Mouse (Mus musculus) bone marrow, adult 2 months (tissue): ENCODE measurements around the gene Hmcn2. TPM values are rescaled to one million over a fixed set of nuclear protein-coding genes. Genes with fewer than 3 reads are reported as not detected.

Experiments
- H3K27ac ChIP-seq: fragments of 200-500 bp; 2 replicates; pipeline ENCODE4 v1.5.1; 2012; ENCODE audit warnings: low read depth, mild to moderate bottlenecking, control low read depth, inconsistent platforms, low read length; ENCODE audit not compliant: control insufficient read depth, poor library complexity, insufficient read depth
- H3K4me1 ChIP-seq: fragments of 200-500 bp; 2 replicates; pipeline ENCODE4 v1.6.1; 2011; ENCODE audit warnings: low read length; ENCODE audit not compliant: control insufficient read depth, insufficient read depth
- H3K4me3 ChIP-seq: fragments of 200-500 bp; replicated peaks from 2 replicates; pipeline ENCODE3; 2011; ENCODE audit warnings: mild to moderate bottlenecking, low read depth, low read length, control low read depth; ENCODE audit not compliant: control insufficient read depth
- CTCF ChIP-seq: fragments of 200-500 bp; IDR thresholded peaks from 2 replicates; pipeline ENCODE4 v1.5.1; 2011; ENCODE audit warnings: low read length, control low read depth; ENCODE audit not compliant: control insufficient read depth, insufficient read depth
- POLR2A ChIP-seq: fragments of 200-500 bp; IDR thresholded peaks from 2 replicates; pipeline ENCODE4 v1.6.1; 2011; ENCODE audit warnings: low read depth, mild to moderate bottlenecking, control low read depth, low read length, borderline replicate concordance; ENCODE audit not compliant: control insufficient read depth
- WGBS: fragments of 180-500 bp; shearing (Covaris S2); methylation state at CpG from one replicate; pipeline ENCODE4 v1.1.7; 2018; 5-methylcytosine and 5-hydroxymethylcytosine counted together
- polyA plus RNA-seq: library from polyadenylated mRNA; stranded (reverse); fragments of >200 nt; gene quantifications from 2 replicates; pipeline ENCODE4 v1.2.4, GENCODE M21; 2011; ENCODE audit warnings: low replicate concordance; ENCODE audit not compliant: missing spikeins, insufficient read depth, insufficient read length

Gene Hmcn2
- polyA plus RNA-seq, 1 experiment = 1.6 TPM

GRCm38 (mm10) chr2:31308257-31308656 lies 6.0 kb upstream of the Hmcn2 start:
- Histone ChIP-seq H3K27ac (no peak overlapping the region), H3K4me3 (no peak overlapping the region), H3K4me1 (no peaks in the 10 kb centered on the region; the same call in 1 of the 2 replicates)
- WGBS = 55% methylated on average over 4 of the region's 4 CpGs
- TF ChIP-seq CTCF (no peak), POLR2A (no peak)

GRCm38 (mm10) chr2:31309549-31309948 lies 4.7 kb upstream of the Hmcn2 start:
- WGBS = 62% methylated on average over 15 of the region's 15 CpGs
- Histone ChIP-seq H3K4me1 (no peaks in the 10 kb centered on the region), H3K27ac (no peak overlapping the region), H3K4me3 (no peak overlapping the region)
- no peak for TF ChIP-seq POLR2A
- no peak for TF ChIP-seq CTCF

DNA sequence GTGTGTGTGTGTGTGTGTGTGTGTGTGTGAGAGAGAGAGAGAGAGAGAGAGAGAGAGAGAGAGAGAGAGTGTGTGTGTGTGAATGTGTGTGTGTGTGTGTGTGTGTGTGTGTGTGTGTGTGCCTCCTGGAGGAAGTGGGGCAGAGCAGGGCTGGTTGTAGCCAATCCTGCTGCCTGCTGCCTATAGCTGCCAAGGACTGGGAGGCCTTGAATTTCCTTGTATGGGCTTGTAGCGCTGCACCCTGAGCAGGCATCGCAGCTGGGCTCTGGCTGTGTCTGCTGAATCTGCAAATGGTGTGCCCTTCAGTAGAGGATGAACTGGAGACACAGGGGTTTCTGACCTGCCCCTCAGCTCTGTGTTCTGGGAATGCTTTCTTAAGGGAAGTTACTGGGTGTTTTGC lies 3.9 kb downstream of the Hmcn2 start:
- H3K4me1 ChIP-seq = no peaks in the 10 kb centered on the region
- H3K4me3 ChIP-seq = no peak overlapping the region
- TF ChIP-seq POLR2A (no peak), CTCF (no peak)
- WGBS = 8% methylated on average over 2 of the region's 2 CpGs
- H3K27ac ChIP-seq = no peak overlapping the region

- no peak overlapping the region for H3K4me3 ChIP-seq
- 76% methylated on average over 2 of the region's 2 CpGs for WGBS
- no peak for TF ChIP-seq POLR2A
- no peak for TF ChIP-seq CTCF
- no peaks in the 10 kb centered on the region for H3K4me1 ChIP-seq
- no peak overlapping the region for H3K27ac ChIP-seq
Measured at GRCm38 (mm10) chr2:31319200-31319599, 5.0 kb downstream of the Hmcn2 start.

GRCm38 (mm10) chr2:31327186-31327585 lies 13.0 kb downstream of the Hmcn2 start:
- Histone ChIP-seq H3K4me3 (no peak overlapping the region), H3K4me1 (no peaks in the 10 kb centered on the region)
- WGBS = 63% methylated on average over 10 of the region's 10 CpGs

GRCm38 (mm10) chr2:31337706-31338330 lies 23.6 kb downstream of the Hmcn2 start:
- H3K4me1 ChIP-seq = no peaks in the 10 kb centered on the region; the same call in 1 of the 2 replicates
- 54% methylated on average over 12 of the region's 12 CpGs for WGBS
- H3K27ac ChIP-seq = no peak overlapping the region
- no peak overlapping the region for H3K4me3 ChIP-seq
- TF ChIP-seq POLR2A (no peak), CTCF (no peak)

More at GRCm38 (mm10) chr2:31327186-31327585, 13.0 kb downstream of the Hmcn2 start:
- TF ChIP-seq POLR2A (no peak), CTCF (no peak)
- no peak overlapping the region for H3K27ac ChIP-seq

DNA sequence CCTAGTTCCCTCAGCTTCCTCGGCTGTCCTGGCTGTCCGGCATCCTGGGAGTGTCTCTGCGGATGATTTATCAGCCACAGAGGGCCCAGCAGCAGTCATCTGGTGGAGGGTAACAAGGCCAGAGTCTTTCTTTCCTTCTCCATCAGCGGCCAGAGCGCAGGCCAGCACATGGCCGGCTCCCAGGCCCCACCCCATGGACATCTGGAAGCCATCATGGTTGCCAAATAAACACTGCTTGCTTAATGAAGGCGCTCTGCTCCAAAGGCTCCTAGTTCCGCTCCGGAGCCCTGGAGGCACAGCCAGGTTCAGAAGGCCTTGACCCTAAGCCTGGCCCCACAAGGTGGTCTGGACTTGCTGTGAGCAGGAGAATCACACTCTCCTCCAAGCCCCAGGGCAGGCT lies 25.6 kb downstream of the Hmcn2 start:
- no peak overlapping the region for H3K27ac ChIP-seq
- no peaks in the 10 kb centered on the region; the same call in 1 of the 2 replicates for H3K4me1 ChIP-seq
- 47% methylated on average over 9 of the region's 9 CpGs for WGBS
- no peak for TF ChIP-seq CTCF
- TF ChIP-seq POLR2A = no peak
- no peak overlapping the region for H3K4me3 ChIP-seq

GRCm38 (mm10) chr2:31341726-31342535 lies 27.7 kb downstream of the Hmcn2 start:
- TF ChIP-seq CTCF (no peak), POLR2A (no peak)
- Histone ChIP-seq H3K27ac (no peak overlapping the region), H3K4me1 (no peaks in the 10 kb centered on the region; the same call in 1 of the 2 replicates), H3K4me3 (no peak overlapping the region)
- WGBS = 57% methylated on average over 8 of the region's 8 CpGs

- no peak overlapping the region for H3K27ac ChIP-seq
- 39% methylated on average over 12 of the region's 12 CpGs for WGBS
- H3K4me1 ChIP-seq = no peaks in the 10 kb centered on the region; the same call in 1 of the 2 replicates
- no peak overlapping the region for H3K4me3 ChIP-seq
- TF ChIP-seq POLR2A (no peak), CTCF (no peak)
Measured at GRCm38 (mm10) chr2:31346096-31346495, 31.9 kb downstream of the Hmcn2 start.
